Mouse (Mus musculus) mesoderm, embryonic 11.5 days (tissue): ENCODE data around the gene Cryab.

ENCODE experiments used
- DNase-seq: peaks from one replicate; pipeline ENCODE4 v3.0.0-alpha.2; 2012; ENCODE audit warnings: low read depth, low spot score

Cryab gene

DNA sequence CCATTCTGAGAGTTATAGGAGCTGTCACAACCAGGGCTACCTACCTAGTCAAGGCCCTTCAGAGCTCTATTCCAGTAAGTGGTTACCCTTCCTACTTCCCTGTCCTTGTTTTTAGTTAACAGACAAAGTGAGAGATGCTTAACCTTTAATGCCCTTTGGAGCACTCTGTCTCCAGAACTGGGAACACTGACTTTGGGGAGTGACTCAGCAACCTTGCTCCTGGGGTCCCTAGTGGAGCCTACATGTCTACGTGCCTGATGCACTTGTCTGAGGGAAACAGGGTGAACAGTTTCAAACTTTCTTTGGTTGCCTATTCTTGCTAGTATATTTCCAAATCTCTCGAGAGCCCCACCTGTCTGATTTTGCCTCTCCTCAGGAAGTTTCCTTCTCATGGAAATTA lies 8.4 kb upstream of the Cryab start:
- no peak for DNase-seq

DNA sequence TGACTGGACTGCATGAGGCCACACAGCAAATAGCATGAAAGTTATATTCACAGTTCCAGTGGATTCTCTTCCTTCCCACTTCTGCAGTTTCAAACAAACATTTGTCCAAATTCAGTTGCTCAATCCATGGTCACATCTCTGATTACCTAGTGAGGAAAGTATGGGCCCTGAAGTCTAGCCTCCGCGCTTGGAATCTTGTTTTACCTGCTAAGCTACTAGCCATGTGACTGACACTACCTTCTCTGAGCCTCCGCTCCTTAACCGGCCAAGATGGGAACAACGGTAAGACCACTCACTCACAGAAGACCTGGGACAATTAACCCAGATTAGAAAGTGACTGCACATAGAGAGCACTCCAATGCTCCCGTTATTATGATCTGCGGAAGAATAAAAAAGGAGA lies 5.3 kb upstream of the Cryab start:
- DNase-seq: no peak

DNA sequence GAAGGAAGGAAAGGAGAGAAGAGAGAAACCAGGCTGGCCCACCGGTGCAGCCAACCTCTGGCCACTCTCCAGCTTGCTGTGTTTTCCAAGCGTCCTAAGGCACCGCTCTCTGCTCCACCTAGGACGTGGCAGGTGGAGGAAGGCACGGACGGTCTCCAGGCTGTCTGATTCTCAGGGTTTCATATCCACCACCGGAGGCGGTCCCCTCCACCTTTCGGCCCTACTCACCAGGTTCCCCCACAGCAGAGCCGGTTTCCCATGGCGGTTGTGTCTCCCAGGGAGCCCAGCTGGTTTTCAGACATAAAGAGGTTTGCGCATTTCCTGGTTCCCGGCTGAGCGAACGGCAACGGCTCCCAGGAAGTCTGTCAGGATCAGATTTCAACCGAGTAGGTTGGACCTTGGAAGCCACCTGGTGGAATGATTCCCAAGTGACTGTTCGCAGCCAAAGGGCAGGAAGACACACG lies 4.9 kb upstream of the Cryab start, which contains the start of gene 2310030G06Rik:
Gene 2310030G06Rik, minus strand, starts transcription at position 323 of the 464 bp plus-strand sequence.
- DNase-seq: peak; percentile 52

DNA sequence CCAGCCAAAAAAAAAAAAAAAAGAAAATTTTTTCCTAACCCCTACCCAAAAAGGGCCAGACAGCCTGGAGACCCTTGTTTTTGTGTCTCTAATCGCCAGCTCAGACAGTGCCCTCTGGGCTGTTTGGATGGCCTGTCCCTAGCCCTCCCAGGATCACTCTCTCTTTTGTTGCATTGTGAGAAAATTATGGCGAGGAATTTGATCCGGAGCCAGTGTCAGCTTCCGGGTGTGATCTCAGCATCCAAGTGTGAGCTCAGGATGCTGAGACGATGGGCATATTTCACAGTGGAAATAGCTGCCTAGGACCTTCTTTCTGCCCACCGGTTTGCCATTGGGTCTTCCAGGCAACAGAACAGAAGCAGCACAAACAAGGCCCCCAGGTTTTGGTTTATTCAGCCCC lies 419 bp upstream of the Cryab start:
- no peak for DNase-seq

DNA sequence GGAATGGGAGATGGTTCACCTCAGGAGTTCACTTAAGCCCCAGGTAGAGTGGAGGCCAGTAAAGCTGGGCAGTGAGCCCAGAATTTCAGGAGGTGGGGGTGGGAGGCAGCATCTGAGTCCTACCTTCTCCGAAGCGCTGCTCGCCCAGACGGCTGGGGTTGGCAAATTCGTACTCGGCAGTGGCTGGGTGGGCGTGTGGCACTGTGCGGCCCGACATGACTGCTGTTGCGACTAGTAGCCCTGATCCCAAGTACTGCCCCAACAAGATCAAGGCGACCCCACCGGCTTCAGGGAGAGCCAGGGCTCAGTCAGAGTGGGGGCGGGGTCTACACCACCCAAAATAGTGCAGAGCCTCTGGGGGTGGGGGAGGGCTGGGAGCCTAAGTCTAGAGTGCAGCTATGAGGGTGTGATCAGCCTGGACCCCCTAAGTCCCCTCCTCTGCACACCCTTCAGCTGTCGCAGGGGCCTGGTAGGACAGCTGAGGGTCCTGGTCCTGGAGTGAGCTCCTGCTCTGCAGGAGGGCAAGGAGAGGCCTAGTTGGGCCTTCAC lies 1.0 kb downstream of the Cryab start, which contains the start of gene Hspb2:
Gene Hspb2, minus strand, starts transcription at position 301 of the 549 bp plus-strand sequence.
- no peak for DNase-seq

DNA sequence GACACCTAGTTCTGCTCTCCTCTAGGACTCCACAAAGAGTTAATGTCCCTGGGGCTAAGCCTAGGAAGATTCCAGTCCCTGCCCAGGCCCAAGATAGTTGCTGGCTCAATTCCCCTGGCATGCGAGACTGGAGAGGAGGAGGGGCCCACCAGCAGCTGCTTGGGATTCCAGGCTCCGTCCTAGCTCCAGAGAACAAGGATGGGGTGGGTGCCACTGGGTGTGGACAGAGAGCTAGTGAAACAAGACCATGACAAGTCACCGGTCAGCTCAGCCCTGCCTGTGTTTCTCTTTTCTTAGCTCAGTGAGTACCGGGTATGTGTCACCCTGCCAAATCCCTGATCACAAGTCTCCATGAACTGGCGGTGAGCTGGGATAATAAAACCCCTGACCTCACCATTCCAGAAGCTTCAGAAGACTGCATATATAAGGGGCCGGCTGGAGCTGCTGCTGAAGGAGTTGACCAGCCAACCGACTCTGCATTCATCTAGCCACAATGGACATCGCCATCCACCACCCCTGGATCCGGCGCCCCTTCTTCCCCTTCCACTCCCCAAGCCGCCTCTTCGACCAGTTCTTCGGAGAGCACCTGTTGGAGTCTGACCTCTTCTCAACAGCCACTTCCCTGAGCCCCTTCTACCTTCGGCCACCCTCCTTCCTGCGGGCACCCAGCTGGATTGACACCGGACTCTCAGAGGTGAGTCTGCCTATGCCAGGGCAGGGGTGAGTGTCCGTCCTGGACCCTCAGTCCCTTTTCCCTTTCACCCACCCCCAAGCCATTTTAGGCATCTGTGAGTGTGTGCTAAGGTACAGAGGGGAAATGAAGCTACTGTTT lies 1.9 kb downstream of the Cryab start:
- no peak for DNase-seq

DNA sequence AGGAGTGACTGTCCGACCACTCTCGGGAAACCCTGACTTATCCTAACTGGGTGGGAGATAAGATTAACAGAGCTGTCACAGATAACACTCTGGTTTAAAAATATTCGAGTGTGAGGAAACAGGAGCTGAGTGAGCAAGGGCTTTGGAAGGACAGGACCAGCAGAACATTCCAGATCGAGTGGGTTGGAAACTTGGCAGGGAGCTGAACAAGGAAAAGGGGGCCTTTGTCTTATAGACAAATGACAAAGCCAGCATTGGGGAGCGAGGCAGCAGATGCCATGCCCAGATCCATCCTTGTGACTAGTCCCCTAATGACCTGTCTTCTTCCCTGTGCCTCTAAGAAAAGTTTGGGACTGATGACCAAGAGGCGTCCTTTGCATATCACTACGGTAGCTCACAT lies 2.8 kb downstream of the Cryab start:
- no peak for DNase-seq

DNA sequence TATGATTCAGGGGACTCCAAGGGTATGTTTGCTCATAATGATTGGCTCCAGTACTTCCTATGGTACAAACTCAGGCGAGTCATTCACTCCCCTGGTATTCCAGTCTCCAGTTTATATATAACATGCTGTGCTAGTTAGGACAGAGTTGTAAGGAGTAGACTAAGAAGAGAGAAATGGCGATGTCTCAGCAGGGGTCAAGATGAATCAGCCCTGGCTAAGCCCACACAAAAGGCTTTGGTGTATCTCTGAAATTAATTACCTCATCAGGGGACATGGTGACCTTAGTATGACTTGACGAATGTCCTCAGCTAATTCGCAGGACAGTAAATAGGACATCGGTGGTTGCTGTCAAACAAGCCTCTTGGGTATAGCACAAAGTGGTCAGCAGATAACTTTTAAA lies 5.6 kb downstream of the Cryab start:
- DNase-seq: no peak

DNA sequence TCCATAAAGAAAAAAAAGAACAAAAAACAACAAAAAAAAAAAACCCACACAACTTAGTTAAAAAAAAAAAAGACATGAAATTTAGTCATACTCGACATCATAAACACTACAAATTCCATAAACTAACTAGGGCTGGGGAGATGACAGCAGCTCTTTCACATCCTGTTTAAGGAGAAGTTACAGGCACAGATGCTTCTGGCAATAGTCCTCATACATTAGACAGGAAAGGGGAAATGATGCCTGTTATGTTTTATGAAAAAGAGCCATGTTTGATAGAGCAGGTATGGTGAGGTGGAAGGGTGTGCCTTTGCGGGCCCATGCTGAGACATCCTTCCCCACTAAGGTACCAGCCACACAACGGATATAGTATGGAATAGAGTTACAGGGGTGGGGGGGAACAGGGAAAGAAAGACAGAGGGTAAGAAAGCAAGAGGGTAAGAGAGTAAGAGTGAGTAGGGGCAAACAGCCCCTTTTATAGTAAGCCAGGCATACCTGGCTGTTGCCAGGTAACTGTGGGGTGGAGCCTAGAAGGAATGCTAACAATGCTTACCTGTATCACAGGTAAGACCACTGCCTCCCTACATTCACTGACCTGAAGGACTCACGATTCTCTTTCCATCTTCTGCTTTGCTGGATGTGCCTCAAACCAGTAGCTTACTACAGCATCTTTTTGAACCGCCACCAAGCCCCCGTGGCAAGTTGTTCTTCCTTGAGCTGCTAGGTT lies 10.6 kb downstream of the Cryab start:
- DNase-seq: no peak

DNA sequence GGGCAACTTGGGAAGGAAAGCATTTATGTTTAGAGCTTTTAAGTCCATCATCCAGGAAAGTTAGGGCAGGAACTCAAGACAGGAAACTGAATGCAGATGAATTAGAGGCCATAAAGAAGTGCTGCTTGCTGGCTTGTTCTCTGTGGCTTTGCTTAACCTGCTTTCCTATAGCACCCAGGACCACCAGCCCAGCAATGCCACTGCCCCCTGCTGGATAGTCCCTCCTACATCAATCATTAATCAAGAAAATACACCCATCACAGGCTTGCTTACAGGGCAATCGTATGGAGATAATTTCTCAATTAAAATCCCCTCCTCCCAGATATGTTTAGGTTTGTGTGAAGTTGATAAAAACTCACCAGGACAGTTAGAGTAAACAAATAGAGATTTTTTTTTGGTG lies 12.2 kb downstream of the Cryab start:
- peak; percentile 34 for DNase-seq

DNA sequence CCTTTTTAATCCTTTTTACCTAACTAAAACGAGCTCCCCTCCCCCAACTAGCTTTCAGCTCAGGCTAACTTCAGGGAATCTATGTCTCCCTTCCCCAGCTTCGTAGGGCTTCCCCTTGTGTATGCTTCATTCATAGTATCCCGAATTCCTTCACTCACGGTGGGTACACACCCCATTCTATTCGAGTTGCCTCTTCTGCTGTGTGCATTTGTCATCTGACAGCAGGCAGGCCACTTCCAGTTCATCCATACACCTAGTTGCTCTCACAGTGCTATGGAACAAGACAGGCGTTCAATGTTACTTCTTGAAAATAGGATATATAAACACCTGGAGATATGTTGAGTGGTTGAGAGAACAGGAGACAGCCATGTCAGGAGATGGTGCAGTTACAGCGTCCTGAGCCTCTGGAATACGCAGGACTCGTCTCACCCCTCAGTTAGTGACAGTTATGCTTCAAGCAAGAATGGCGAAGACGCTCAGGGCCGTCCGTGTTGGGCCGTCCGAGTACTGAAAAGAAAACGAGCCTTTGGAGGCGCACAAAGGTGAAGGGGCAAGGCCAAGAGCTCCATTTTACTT lies 16.5 kb downstream of the Cryab start:
- DNase-seq: no peak

DNA sequence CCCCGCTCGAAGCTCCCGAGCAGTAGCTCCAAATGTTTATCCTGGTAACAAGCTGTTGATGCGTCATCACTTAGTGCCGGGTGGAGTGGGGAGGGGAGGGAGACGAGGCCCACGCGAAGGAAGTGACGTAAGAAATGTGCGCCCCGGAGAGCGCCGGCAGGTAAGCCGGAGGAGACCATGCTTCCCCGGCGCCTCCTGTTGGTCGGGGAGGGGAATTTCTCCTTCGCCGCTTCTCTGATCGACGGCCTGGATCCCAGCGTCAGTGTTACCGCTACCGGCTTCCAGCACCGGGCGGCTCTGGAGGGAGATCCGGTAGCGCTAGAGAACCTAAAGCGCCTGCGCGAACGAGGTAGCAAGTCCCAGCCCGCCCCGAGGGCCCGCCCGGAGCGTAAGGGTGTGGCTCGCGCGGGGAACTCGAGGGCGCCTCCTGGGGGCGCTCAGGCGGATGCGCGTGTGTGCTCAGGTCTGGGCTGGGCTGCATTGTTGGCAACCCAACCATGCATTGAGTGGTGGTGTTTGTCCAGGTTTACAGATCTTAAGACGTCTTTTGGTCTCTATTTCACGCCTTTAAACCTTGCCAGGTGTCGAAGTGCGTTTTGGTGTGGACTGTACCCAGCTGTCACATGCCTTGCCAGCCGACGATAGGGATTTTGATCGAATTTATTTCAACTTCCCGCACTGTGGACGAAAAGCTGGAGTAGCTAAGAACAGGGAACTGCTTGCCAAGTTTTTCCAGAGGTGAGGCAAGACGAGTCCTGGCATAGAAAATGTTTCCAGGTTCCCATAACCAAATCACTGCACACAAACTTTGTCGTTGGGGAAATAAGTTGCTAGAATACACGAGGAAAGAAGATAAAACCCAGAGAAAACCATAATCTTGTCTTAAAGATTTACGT lies 17.2 kb downstream of the Cryab start, which contains the start of gene Fdxacb1:
Gene Fdxacb1, plus strand, starts transcription at position 130 of the 896 bp plus-strand sequence.
- peak; percentile 97 for DNase-seq

DNA sequence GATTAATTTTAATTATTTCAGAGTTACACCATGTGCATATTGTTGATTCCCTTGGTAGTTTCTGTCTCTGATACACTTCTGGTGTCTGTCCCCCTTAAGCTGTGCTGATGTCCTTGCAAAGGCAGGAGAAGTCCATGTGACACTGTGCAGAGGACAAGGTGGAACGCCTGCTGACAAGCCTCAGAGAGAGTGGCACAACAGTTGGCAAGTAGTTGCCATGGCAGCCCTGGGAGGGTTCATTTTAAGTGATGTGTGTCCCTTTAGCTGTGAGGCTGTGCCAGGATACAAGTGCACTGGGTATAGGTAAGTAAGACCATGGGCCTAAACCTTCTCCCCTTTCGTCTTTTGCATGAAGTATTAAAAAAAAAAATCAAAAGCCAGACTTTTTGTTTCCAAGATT lies 18.9 kb downstream of the Cryab start:
- DNase-seq: no peak

DNA sequence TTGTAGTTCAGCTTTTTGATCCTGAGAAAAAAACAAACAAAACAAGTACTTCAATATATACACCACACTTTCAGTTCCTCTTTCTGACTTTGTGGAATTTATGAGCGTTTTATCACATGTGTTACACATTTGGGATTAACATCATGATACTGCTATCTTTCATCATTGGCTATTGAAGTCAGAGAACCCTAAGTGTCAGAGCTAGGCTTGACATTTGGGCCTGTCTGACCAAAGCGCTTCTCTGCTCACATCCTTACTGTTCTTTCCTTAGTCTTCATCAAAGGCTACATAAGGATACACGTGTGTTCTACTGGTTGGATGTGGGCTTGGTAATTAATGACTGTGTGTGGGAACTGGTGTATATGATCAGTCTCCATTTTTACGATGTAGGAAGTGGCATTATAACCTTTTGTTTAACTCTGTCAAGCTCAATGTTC lies 22.9 kb downstream of the Cryab start:
- no peak for DNase-seq

DNA sequence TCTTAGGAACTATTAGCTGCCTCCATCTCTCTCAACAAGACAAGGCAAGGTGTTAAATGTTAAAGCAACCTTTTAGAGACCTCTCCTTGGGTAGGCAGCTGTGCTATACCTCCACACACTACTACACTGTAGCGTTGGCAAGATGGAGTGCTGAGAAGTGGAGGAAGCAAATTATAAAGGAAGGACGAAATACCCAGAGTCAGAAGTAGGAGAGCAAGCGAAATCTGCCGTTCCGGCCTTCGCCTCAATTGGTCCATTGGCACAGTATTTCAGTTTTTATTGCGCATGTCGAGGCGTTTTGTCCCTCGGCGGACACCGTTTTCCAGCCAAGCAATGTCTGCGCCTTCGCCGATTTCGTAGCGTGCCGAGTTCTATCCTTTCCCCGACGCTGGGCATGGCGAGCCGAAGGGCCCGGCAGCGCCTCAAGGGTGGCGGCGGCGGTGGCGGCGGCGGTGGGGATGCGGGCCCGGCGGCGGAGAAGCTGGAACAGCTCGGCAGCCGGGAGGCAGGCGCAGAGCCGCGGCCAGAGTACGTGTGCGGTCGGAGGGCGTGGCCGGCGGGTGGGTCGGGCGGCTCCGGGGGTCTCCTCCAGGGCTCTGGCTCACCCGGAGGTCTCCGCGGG lies 24.0 kb downstream of the Cryab start, which contains the start of the genes Alg9 and 1110032A03Rik:
Gene Alg9, plus strand, starts transcription at position 29 of the 622 bp plus-strand sequence.
Gene 1110032A03Rik, minus strand, starts transcription at position 530 of the 622 bp plus-strand sequence.
- DNase-seq: peak; percentile 92

DNA sequence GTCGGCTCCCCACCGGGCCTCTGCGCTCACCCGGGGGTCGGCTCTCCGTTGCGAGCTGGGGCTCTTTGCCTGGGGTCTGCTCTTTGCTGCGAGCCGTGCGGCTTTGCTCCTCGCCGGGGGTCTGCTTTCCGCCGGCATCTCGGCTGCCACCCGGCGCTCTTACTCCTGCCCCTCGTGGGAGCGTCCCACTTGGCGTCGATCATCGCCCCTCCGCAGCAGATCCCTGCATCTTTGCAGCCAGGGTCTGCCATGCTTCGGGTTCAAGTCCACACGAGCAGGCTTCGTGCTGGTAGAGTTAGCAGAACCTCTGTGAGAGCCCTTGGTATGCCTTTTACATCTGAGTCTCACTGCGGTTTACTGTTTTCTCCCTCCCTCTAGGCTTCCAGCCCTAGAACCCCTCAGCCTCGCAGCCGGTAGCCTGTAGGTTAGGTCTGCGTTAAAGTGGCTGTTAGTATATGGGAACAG lies 24.6 kb downstream of the Cryab start:
- peak; percentile 26 for DNase-seq

DNA sequence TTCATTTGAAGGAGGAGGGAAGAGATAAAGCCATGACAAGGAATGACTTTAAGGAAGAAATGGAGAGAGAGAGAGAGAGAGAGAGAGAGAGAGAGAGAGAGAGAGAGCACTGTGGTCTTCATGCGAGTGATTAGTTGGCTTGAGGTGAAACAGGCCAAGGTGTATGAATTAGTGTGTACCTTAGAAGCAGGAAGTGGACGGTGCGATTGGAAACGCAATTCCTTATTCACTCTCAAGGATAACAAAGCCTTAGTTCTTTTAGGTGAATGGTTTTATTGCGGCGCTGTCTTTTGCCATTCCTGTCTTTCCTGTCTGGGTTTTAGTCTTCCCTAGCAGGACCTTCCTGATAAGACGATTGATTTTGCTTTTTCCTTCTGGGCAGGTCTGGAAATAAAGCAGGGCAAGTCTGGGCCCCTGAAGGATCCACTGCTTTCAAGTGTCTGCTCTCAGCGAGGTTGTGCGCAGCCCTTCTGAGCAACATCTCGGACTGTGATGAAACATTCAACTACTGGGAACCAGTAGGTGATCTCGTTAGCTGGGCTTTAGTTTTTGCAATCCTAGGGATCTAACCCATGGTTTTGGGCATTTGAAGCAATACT lies 25.1 kb downstream of the Cryab start:
- no peak for DNase-seq

DNA sequence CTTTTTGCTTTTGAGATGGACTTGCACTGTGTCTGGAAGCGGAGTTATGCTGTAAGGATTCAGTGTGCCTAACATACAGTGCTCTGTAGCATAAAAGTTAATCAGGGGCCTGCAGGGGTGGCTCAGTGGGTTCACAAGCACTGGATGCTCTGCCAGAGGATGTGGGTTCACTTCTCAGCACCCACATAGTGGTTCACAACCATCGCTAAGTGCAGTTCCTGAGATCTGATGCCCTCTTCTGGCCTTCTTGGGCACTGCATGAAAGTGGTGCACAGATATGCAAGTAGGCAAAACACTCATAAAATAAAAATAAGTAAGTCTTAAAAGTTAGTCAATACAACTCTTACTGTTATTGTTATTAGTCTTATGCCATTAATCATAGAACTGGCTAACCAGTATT lies 31.0 kb downstream of the Cryab start:
- DNase-seq: peak; percentile 37

DNA sequence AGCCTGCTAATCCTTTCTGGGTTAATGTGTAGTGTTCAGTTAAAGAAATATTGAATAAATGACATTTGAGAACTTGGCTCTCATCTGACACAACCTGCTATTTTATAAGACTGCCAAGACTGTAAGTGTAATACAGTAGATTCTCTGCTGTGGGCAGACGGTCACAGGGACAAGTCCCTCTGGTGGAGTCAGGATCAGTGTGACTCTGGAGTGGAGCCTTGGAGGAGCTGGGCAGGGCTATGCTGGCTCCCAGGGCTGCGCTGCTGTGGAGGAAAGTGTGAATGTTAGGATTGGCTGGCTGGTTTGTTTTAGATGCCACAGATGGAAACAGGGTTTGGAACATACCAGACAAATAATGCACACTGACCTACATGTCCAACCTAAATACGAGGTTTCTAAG lies 44.1 kb downstream of the Cryab start:
- DNase-seq: no peak

DNA sequence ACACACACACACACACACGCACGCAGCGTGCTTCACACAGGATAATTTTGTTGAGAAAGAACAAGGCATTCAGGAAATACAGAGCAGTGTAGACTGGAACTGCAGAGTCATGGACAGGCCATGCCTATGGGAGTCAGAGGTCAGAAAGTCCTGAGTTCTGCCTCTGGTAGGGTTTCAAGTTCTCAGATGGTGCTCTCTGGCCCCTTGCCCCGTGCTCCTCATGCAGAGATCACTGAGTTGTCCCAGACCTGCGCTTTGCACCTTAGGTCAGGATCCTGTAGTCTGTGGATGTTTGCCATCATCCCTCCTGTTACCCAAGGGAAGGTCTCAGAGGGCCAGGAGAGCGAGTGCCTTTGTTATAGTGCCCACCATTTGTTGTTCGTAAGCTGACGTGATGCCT lies 45.7 kb downstream of the Cryab start:
- no peak for DNase-seq
